Mouse (Mus musculus) myocyte (in vitro differentiated cells): ENCODE measurements around the gene Anp32b.

Experiments used
- CEBPB ChIP-seq: IDR thresholded peaks from 2 replicates; pipeline ENCODE4 v1.6.1; 2011; ENCODE audit warnings: mild to moderate bottlenecking, moderate library complexity; ENCODE audit not compliant: poor library complexity, insufficient read depth, severe bottlenecking
- E2F4 ChIP-seq: IDR thresholded peaks from one replicate; pipeline ENCODE4 v1.6.1; 2011; ENCODE audit warnings: mild to moderate bottlenecking, control low read depth, moderate library complexity; ENCODE audit not compliant: insufficient read depth
- MAX ChIP-seq: IDR thresholded peaks from one replicate; pipeline ENCODE4 v1.6.1; 2011; ENCODE audit warnings: low read depth, mild to moderate bottlenecking, control low read depth
- MYOD1 ChIP-seq, 3 experiments: IDR thresholded peaks; one replicate each; pipeline ENCODE4 v1.6.1; 2011; ENCODE audit warnings: control low read depth in 2 of 3, low read depth in 2 of 3, mild to moderate bottlenecking in 2 of 3, moderate library complexity in 1 of 3; ENCODE audit not compliant: insufficient read length in 2 of 3, control insufficient read depth in 1 of 3
- MYOG ChIP-seq, 3 experiments: IDR thresholded peaks; one replicate each; pipeline ENCODE4 v1.6.1; 2011; ENCODE audit warnings: control low read depth in 2 of 3, low read depth in 2 of 3, mild to moderate bottlenecking in 2 of 3; ENCODE audit not compliant: insufficient read length in 2 of 3, control insufficient read depth in 1 of 3, insufficient read depth in 1 of 3
- POLR2A ChIP-seq: IDR thresholded peaks from one replicate; pipeline ENCODE4 v1.6.1; 2011; ENCODE audit warnings: low read depth, mild to moderate bottlenecking, control low read depth, moderate library complexity; ENCODE audit not compliant: insufficient read length
- POLR2AphosphoS2 ChIP-seq: IDR thresholded peaks from one replicate; pipeline ENCODE4 v1.6.1; 2011; ENCODE audit warnings: low read depth, control low read depth; ENCODE audit not compliant: insufficient read length
- SRF ChIP-seq: IDR thresholded peaks from one replicate; pipeline ENCODE4 v1.6.1; 2011; ENCODE audit warnings: low read depth; ENCODE audit not compliant: control insufficient read depth, insufficient read length
- TCF12 ChIP-seq: IDR thresholded peaks from one replicate; pipeline ENCODE4 v1.6.1; 2011; ENCODE audit warnings: mild to moderate bottlenecking, control low read depth; ENCODE audit not compliant: poor library complexity, insufficient read depth, severe bottlenecking
- TCF3 ChIP-seq: IDR thresholded peaks from one replicate; pipeline ENCODE4 v1.6.1; 2011; ENCODE audit warnings: low read depth, control low read depth; ENCODE audit not compliant: insufficient read length
- USF1 ChIP-seq: IDR thresholded peaks from one replicate; pipeline ENCODE4 v1.6.1; 2011; ENCODE audit warnings: low read depth, mild to moderate bottlenecking, control low read depth, moderate library complexity

- no peak for TF ChIP-seq POLR2A
- no peak for TF ChIP-seq USF1
- no peak for TF ChIP-seq POLR2AphosphoS2
- no peak for TF ChIP-seq MYOD1 (IDR thresholded peaks at IDR 0.05; ENCODE audit: control insufficient read depth in 1 of 3, insufficient read length in 2 of 3, low read depth in 2 of 3)
- TF ChIP-seq MYOG (IDR thresholded peaks at IDR 0.05; ENCODE audit: control insufficient read depth in 1 of 3, insufficient read depth in 1 of 3, insufficient read length in 2 of 3, low read depth in 2 of 3): no peak
- no peak for TF ChIP-seq TCF3
- TF ChIP-seq CEBPB: no peak
- no peak for TF ChIP-seq TCF12
- no peak for TF ChIP-seq E2F4
- TF ChIP-seq MAX: no peak
- no peak for TF ChIP-seq SRF
These were observed 28.4 kb downstream of the Anp32b start for GRCm38 (mm10) chr4:46479081-46479480.
